Mouse (Mus musculus) brain, embryonic 14.5 days (tissue): ENCODE measurements around the gene Ier5l. TPM values are rescaled to one million over a fixed set of nuclear protein-coding genes. Genes with fewer than 3 reads are reported as not detected.

Experiments
- DNase-seq: peaks from one replicate; pipeline ENCODE4 v3.0.0-alpha.2; 2011; ENCODE audit warnings: low read depth
- CTCF ChIP-seq: fragments of 200-500 bp; IDR thresholded peaks from 2 replicates; pipeline ENCODE4 v1.5.1; 2012; ENCODE audit warnings: inconsistent platforms, mild to moderate bottlenecking, moderate library complexity, borderline replicate concordance; ENCODE audit not compliant: insufficient read depth, insufficient read length; ENCODE audit errors: extremely low read depth
- POLR2A ChIP-seq: fragments of 200-500 bp; IDR thresholded peaks from 2 replicates; pipeline ENCODE4 v1.6.1; 2012; ENCODE audit warnings: mild to moderate bottlenecking, inconsistent platforms, borderline replicate concordance; ENCODE audit not compliant: poor library complexity, insufficient read depth, insufficient read length, severe bottlenecking; ENCODE audit errors: extremely low read depth
- polyA plus RNA-seq: library from polyadenylated mRNA; depleted of rRNA; stranded (reverse); fragments of >200 nt; gene quantifications from 2 replicates; pipeline ENCODE4 v1.2.3, GENCODE M21; 2012

The Ier5l gene
- polyA plus RNA-seq, 1 experiment = 26.1 TPM

GRCm38 (mm10) chr2:30469009-30469408 is 5.0 kb downstream of the Ier5l start:
- no peak for DNase-seq
- no peak for TF ChIP-seq POLR2A
- no peak for TF ChIP-seq CTCF

DNA sequence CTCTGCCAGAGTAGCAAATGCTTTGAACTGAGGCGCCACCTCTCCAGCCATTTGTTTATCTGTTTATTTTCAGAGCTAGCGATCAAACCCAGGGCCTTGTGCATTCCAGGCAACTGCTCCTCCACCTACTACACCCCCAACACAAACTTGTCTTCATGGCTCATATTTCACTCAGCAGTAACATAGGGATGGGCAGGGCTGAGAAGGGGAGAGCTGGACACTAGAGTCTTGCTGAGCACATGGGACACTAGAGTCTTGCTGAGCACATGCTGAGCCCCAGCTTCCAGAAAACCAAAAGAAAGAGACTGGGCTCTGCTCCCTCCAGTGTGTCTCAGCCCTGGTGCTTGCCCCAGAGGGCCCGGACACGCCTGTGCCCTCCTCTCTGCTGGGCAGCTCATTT is 7.2 kb downstream of the Ier5l start:
- DNase-seq = no peak
- TF ChIP-seq POLR2A (no peak), CTCF (no peak)

GRCm38 (mm10) chr2:30464411-30464810 is 9.6 kb downstream of the Ier5l start:
- no peak for TF ChIP-seq CTCF
- no peak for TF ChIP-seq POLR2A

GRCm38 (mm10) chr2:30463904-30464330 is 10.1 kb downstream of the Ier5l start:
- DNase-seq = peak; percentile 70

More at GRCm38 (mm10) chr2:30464411-30464810, 9.6 kb downstream of the Ier5l start:
- no peak for DNase-seq

DNA sequence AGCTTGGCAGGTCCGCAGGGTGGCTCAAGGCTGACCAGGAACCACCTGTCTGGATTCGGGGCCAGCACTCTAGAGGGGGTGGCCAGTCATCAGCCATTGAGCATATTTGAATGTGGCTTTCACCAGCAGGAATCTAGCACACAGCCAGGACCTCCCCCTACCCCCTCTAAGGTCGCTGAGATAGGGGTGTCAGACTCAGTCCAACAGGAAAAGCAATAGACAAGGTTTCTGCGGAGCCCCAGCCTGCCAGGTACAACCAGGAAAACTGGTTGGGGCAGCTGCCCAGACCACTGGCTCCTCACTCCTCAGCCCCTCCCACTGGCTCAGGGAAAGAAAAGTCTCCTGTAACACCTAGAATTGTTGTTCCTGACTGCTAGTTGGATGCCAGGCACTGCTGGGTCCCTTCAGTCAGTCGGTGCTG is 10.7 kb downstream of the Ier5l start:
- no peak for DNase-seq
- TF ChIP-seq POLR2A (no peak), CTCF (no peak)

More at GRCm38 (mm10) chr2:30463904-30464330, 10.1 kb downstream of the Ier5l start:
- no peak for TF ChIP-seq POLR2A
- TF ChIP-seq CTCF = no peak

DNA sequence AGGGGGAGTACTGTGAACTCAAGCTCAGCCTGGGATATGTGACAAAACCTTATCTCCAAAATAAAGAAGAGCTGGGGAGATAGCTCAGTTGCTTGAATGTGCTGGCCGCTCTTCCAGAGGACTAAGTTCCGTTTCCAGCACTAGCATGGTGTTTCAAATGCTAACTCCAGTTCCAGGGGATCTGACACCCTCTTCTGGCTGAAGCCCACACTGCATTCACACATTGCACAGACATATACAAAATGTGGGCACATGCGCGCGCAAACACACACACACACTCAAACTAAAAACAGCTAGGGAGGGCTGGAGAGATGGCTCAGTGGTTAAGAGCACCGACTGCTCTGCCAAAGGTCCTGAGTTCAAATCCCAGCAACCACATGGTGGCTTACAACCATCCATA is 14.8 kb downstream of the Ier5l start:
- no peak for DNase-seq
- TF ChIP-seq POLR2A = no peak
- TF ChIP-seq CTCF = peak; percentile 14; the same call in 1 of the 2 replicates

GRCm38 (mm10) chr2:30458349-30458748 is 15.7 kb downstream of the Ier5l start:
- TF ChIP-seq CTCF = no peak
- no peak for TF ChIP-seq POLR2A
- no peak for DNase-seq

DNA sequence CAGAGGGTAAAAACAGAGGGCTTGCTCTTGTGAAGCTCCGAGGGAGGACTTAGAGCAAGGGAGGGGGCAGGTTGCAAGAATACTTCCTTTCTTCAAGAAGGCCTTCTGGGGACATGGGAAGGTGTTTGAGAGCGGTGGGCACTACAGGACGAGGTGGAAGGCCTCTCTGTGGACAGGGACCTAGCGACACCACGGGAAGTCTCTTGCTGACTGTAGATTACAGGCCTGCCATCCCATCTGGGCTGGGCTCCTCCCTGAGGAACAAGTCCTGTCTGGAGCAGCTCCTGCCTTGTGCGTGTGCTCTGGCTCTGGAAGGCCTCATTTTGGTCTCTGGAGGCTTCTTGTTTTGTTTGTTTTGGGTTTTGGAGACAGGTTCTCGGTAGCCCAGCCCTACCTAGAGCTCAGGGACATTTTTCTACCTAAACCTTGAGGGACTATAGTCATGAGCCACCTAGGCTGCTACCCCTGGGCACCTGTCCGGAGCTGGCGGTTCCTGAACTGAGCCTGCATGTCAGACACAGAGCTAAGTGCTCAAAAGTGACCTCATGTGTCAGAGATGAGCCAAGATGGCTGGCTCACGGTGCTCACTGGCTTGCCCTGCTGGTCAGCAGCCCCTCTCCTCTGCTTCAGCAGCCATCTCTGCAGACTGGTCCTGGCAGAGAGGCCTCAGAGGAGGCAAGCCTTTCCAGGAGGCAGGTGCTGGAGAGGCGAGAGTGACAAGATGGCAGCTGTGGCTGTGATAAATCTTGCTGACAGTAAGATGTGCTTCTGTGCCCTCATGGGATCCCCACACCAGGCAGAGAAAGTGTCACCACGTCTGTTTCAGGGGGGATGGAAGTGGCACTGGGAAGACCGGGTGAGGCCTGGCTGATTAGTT is 17.7 kb downstream of the Ier5l start:
- no peak for DNase-seq
- TF ChIP-seq POLR2A (no peak), CTCF (no peak)

DNA sequence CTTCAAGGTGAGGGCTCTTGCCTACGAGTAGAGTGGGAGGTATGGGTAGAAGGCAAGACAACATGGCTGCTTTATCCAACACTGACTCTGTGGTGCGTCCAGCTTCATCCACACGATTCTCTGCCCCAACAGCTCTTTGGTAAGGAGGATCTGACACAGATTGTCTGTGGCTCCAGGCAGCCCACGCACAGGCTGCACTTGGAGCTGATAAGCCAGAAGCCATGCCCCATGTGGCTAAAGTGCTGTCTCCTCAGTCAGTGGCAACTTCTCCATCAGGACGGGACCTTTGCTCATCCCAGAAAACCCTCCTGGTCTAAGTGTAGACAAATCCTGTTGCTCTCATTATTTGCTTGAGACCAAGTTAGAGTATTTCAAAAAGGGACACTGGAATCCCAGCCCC is 19.4 kb downstream of the Ier5l start:
- DNase-seq = no peak
- TF ChIP-seq POLR2A = no peak
- TF ChIP-seq CTCF = no peak

GRCm38 (mm10) chr2:30453570-30453969 is 20.4 kb downstream of the Ier5l start:
- DNase-seq = no peak
- TF ChIP-seq CTCF (no peak), POLR2A (no peak)

- no peak for TF ChIP-seq CTCF
- TF ChIP-seq POLR2A = no peak
- no peak for DNase-seq
These were observed 22.5 kb downstream of the Ier5l start for GRCm38 (mm10) chr2:30451525-30451924.

GRCm38 (mm10) chr2:30450530-30450929 is 23.5 kb downstream of the Ier5l start:
- no peak for DNase-seq
- TF ChIP-seq POLR2A (no peak), CTCF (peak; percentile 48; the same call in 1 of the 2 replicates)
